Mouse (Mus musculus): ENCODE results near the gene Zfp950. TPM values are rescaled to one million over a fixed set of nuclear protein-coding genes. Genes with fewer than 3 reads are reported as not detected.

Gene Zfp950
- total RNA-seq, 1 experiment from 2014 or later: 57.2 TPM

GRCm38 (mm10) chr19:61080251-61080749 is 60.3 kb downstream of the Zfp950 start:
- no peak; a peak in 1 of 4 replicates for ATAC-seq (replicated peaks in 1 of 2; ENCODE audit: insufficient read depth in 1 of 2, low FRiP score in 2 of 2, low TSS enrichment in 1 of 2, low read depth in 1 of 2, poor library complexity in 2 of 2, severe bottlenecking in 2 of 2)

- no peak for ATAC-seq (replicated peaks in 1 of 2; ENCODE audit: insufficient read depth in 1 of 2, low FRiP score in 2 of 2, low TSS enrichment in 1 of 2, low read depth in 1 of 2, poor library complexity in 2 of 2, severe bottlenecking in 2 of 2)
Measured at GRCm38 (mm10) chr19:61078622-61079021, 62.0 kb downstream of the Zfp950 start.

GRCm38 (mm10) chr19:61065011-61065410 is 75.6 kb downstream of the Zfp950 start:
- ATAC-seq (replicated peaks in 1 of 2; ENCODE audit: insufficient read depth in 1 of 2, low FRiP score in 2 of 2, low TSS enrichment in 1 of 2, low read depth in 1 of 2, poor library complexity in 2 of 2, severe bottlenecking in 2 of 2): no peak

GRCm38 (mm10) chr19:61064386-61064785 is 76.3 kb downstream of the Zfp950 start:
- ATAC-seq (replicated peaks in 1 of 2; ENCODE audit: insufficient read depth in 1 of 2, low FRiP score in 2 of 2, low TSS enrichment in 1 of 2, low read depth in 1 of 2, poor library complexity in 2 of 2, severe bottlenecking in 2 of 2): no peak

GRCm38 (mm10) chr19:61057581-61057980 is 83.1 kb downstream of the Zfp950 start:
- ATAC-seq (replicated peaks in 1 of 2; ENCODE audit: insufficient read depth in 1 of 2, low FRiP score in 2 of 2, low TSS enrichment in 1 of 2, low read depth in 1 of 2, poor library complexity in 2 of 2, severe bottlenecking in 2 of 2): no peak

- no peak for ATAC-seq (replicated peaks in 1 of 2; ENCODE audit: insufficient read depth in 1 of 2, low FRiP score in 2 of 2, low TSS enrichment in 1 of 2, low read depth in 1 of 2, poor library complexity in 2 of 2, severe bottlenecking in 2 of 2)
Measured at GRCm38 (mm10) chr19:61056783-61057410, 83.7 kb downstream of the Zfp950 start.

- no peak; a peak in 1 of 4 replicates for ATAC-seq (replicated peaks in 1 of 2; ENCODE audit: insufficient read depth in 1 of 2, low FRiP score in 2 of 2, low TSS enrichment in 1 of 2, low read depth in 1 of 2, poor library complexity in 2 of 2, severe bottlenecking in 2 of 2)
Measured at GRCm38 (mm10) chr19:61052786-61053185, 87.9 kb downstream of the Zfp950 start.

- no peak; a peak in 1 of 4 replicates for ATAC-seq (replicated peaks in 1 of 2; ENCODE audit: insufficient read depth in 1 of 2, low FRiP score in 2 of 2, low TSS enrichment in 1 of 2, low read depth in 1 of 2, poor library complexity in 2 of 2, severe bottlenecking in 2 of 2)
Measured at GRCm38 (mm10) chr19:61052008-61052407, 88.6 kb downstream of the Zfp950 start.

- no peak for ATAC-seq (replicated peaks in 1 of 2; ENCODE audit: insufficient read depth in 1 of 2, low FRiP score in 2 of 2, low TSS enrichment in 1 of 2, low read depth in 1 of 2, poor library complexity in 2 of 2, severe bottlenecking in 2 of 2)
Measured at GRCm38 (mm10) chr19:61051151-61051550, 89.5 kb downstream of the Zfp950 start.

- ATAC-seq (replicated peaks in 1 of 2; ENCODE audit: insufficient read depth in 1 of 2, low FRiP score in 2 of 2, low TSS enrichment in 1 of 2, low read depth in 1 of 2, poor library complexity in 2 of 2, severe bottlenecking in 2 of 2): no peak
Measured at GRCm38 (mm10) chr19:61049413-61049812, 91.2 kb downstream of the Zfp950 start.

- ATAC-seq (replicated peaks in 1 of 2; ENCODE audit: insufficient read depth in 1 of 2, low FRiP score in 2 of 2, low TSS enrichment in 1 of 2, low read depth in 1 of 2, poor library complexity in 2 of 2, severe bottlenecking in 2 of 2): no peak
Measured at GRCm38 (mm10) chr19:61048646-61049045, 92.0 kb downstream of the Zfp950 start.

- no peak for ATAC-seq (replicated peaks in 1 of 2; ENCODE audit: insufficient read depth in 1 of 2, low FRiP score in 2 of 2, low TSS enrichment in 1 of 2, low read depth in 1 of 2, poor library complexity in 2 of 2, severe bottlenecking in 2 of 2)
Measured at GRCm38 (mm10) chr19:61039151-61039550, 101.5 kb downstream of the Zfp950 start.

GRCm38 (mm10) chr19:61031570-61031969 is 109.1 kb downstream of the Zfp950 start:
- no peak for ATAC-seq (replicated peaks in 1 of 2; ENCODE audit: insufficient read depth in 1 of 2, low FRiP score in 2 of 2, low TSS enrichment in 1 of 2, low read depth in 1 of 2, poor library complexity in 2 of 2, severe bottlenecking in 2 of 2)

- 0 out of 4 replicates have a peak, but pooled peaks of 1 of the 2 experiments have one; percentile 21 for ATAC-seq (replicated peaks in 1 of 2; ENCODE audit: insufficient read depth in 1 of 2, low FRiP score in 2 of 2, low TSS enrichment in 1 of 2, low read depth in 1 of 2, poor library complexity in 2 of 2, severe bottlenecking in 2 of 2)
Measured at GRCm38 (mm10) chr19:61021939-61022566, 118.6 kb downstream of the Zfp950 start.

GRCm38 (mm10) chr19:61021502-61021901 is 119.1 kb downstream of the Zfp950 start:
- no peak for ATAC-seq (replicated peaks in 1 of 2; ENCODE audit: insufficient read depth in 1 of 2, low FRiP score in 2 of 2, low TSS enrichment in 1 of 2, low read depth in 1 of 2, poor library complexity in 2 of 2, severe bottlenecking in 2 of 2)

GRCm38 (mm10) chr19:61017477-61018266 is 123.0 kb downstream of the Zfp950 start:
- no peak; a peak in 1 of 4 replicates for ATAC-seq (replicated peaks in 1 of 2; ENCODE audit: insufficient read depth in 1 of 2, low FRiP score in 2 of 2, low TSS enrichment in 1 of 2, low read depth in 1 of 2, poor library complexity in 2 of 2, severe bottlenecking in 2 of 2)

- no peak for ATAC-seq (replicated peaks in 1 of 2; ENCODE audit: insufficient read depth in 1 of 2, low FRiP score in 2 of 2, low TSS enrichment in 1 of 2, low read depth in 1 of 2, poor library complexity in 2 of 2, severe bottlenecking in 2 of 2)
Measured at GRCm38 (mm10) chr19:61009266-61009665, 131.4 kb downstream of the Zfp950 start.
